Mouse (Mus musculus) heart, embryonic 15.5 days (tissue): ENCODE data around the gene Cgref1. TPM values are rescaled to one million over a fixed set of nuclear protein-coding genes. Genes with fewer than 3 reads are reported as not detected.

Source experiments
- ATAC-seq: fragments of 200-750 bp; cut with Nextera tagmentation; replicated peaks from 2 replicates; pipeline ENCODE4 v1.8.0; 2017; ENCODE audit warnings: low read depth, moderate TSS enrichment; ENCODE audit not compliant: insufficient number of reproducible peaks, insufficient read depth, low FRiP score
- H3K27ac ChIP-seq: fragments of 300-500 bp; sonication (generic); 2 replicates; pipeline ENCODE4 v1.5.1; 2015; ENCODE audit warnings: mild to moderate bottlenecking, inconsistent platforms
- H3K27me3 ChIP-seq: fragments of 300-500 bp; sonication (generic); 2 replicates; pipeline ENCODE4 v1.6.1; 2015; ENCODE audit warnings: inconsistent platforms
- H3K36me3 ChIP-seq: fragments of 300-500 bp; sonication (generic); 2 replicates; pipeline ENCODE4 v1.6.1; 2015; ENCODE audit warnings: mild to moderate bottlenecking, inconsistent platforms
- H3K4me1 ChIP-seq: fragments of 300-500 bp; sonication (generic); replicated peaks from 2 replicates; pipeline ENCODE4 v1.6.1; 2015; ENCODE audit warnings: inconsistent platforms
- H3K4me2 ChIP-seq: fragments of 300-500 bp; sonication (generic); 2 replicates; pipeline ENCODE4 v1.6.1; 2015; ENCODE audit warnings: inconsistent platforms, mild to moderate bottlenecking, moderate library complexity
- H3K4me3 ChIP-seq: fragments of 300-500 bp; sonication (generic); 2 replicates; pipeline ENCODE4 v1.5.1; 2015; ENCODE audit warnings: mild to moderate bottlenecking, inconsistent platforms
- H3K9ac ChIP-seq: fragments of 300-500 bp; sonication (generic); 2 replicates; pipeline ENCODE4 v1.6.1; 2015; ENCODE audit warnings: mild to moderate bottlenecking, inconsistent platforms
- H3K9me3 ChIP-seq: fragments of 300-500 bp; sonication (generic); replicated peaks from 2 replicates; pipeline ENCODE4 v1.6.1; 2016; ENCODE audit warnings: inconsistent platforms
- WGBS: fragments of 180-500 bp; shearing (Covaris S2); methylation state at CpG from one replicate; pipeline ENCODE4 v1.1.7; 2015; ENCODE audit warnings: mixed read lengths; 5-methylcytosine and 5-hydroxymethylcytosine counted together
- polyA plus RNA-seq: library from polyadenylated mRNA; unstranded; fragments of >200 nt; fragmentation: Nextera tagmentation; extraction: Ambion mirVana; gene quantifications from 2 replicates; pipeline ENCODE4 v1.2.1, GENCODE M21; 2015

The Cgref1 gene
- polyA plus RNA-seq, 1 experiment from 2014 or later, result 2.4 TPM

DNA sequence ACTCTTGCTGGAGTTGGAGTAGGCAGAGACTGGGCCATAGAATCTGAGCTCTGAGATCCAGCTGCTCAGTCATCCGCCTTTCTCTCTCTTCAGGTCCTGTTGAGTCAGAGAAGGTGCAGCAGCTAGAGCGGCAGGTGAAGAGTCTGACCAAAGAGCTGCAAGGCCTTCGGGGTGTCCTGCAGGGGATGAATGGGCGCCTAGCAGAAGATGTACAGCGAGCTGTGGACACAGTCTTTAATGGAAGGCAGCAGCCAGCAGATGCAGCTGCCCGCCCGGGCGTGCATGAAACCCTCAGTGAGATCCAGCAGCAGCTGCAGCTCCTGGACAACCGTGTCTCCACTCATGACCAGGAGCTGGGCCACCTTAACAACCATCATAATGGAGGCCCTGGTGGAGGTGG is 28.6 kb downstream of the Cgref1 start:
- peaks cover 63% of the 10 kb centered on the region for H3K4me1 ChIP-seq
- no peak overlapping the region for H3K9ac ChIP-seq
- H3K9me3 ChIP-seq, result no peaks in the 10 kb centered on the region
- H3K4me3 ChIP-seq, result no peak overlapping the region
- H3K27me3 ChIP-seq, result no peaks in the 10 kb centered on the region
- 93% methylated on average over 9 of the region's 9 CpGs for WGBS
- ATAC-seq, result no peak
- H3K36me3 ChIP-seq, result peaks cover 12% of the 10 kb centered on the region; the same call in 1 of the 2 replicates
- peak overlapping the region; percentile 94 for H3K27ac ChIP-seq
- H3K4me2 ChIP-seq, result no peak overlapping the region

GRCm38 (mm10) chr5:30915974-30916433 is 29.4 kb downstream of the Cgref1 start:
- 0% methylated on average over 7 of the region's 7 CpGs for WGBS
- peaks cover 66% of the 10 kb centered on the region for H3K4me1 ChIP-seq

DNA sequence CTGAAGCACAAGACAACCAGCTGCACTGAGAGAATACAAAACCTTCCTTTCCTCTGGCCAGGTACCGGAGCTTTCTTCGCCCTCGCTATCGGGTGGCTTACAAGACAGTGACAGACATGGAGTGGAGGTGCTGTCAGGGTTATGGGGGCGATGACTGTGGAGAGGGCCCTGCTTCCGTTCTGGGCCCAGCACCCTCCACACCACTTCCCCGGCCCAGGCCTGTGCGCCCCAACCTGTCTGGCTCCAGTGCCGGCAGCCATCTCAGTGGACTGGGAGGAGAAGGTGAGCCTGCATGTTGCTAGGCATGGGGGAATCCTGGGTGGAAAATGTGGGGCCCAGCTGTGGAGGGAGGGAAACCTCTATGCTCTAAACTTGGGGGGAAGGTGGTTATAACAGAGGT is 29.9 kb downstream of the Cgref1 start:
- ATAC-seq, result no peak
- Histone ChIP-seq H3K27ac (peak overlapping the region; percentile 94), H3K27me3 (no peaks in the 10 kb centered on the region), H3K9ac (peak overlapping the region; percentile 64), H3K9me3 (no peaks in the 10 kb centered on the region), H3K4me2 (peak overlapping the region; percentile 74), H3K4me1 (peaks cover 65% of the 10 kb centered on the region), H3K4me3 (peak overlapping the region; percentile 55), H3K36me3 (peaks cover 12% of the 10 kb centered on the region; the same call in 1 of the 2 replicates)
- 48% methylated on average over 9 of the region's 9 CpGs for WGBS

More at GRCm38 (mm10) chr5:30915974-30916433, 29.4 kb downstream of the Cgref1 start:
- Histone ChIP-seq H3K36me3 (peaks cover 12% of the 10 kb centered on the region; the same call in 1 of the 2 replicates), H3K27ac (peak overlapping the region; percentile 94), H3K27me3 (no peaks in the 10 kb centered on the region), H3K4me2 (peak overlapping the region; percentile 74), H3K9me3 (no peaks in the 10 kb centered on the region), H3K4me3 (peak overlapping the region; percentile 55), H3K9ac (peak overlapping the region; percentile 64; the same call in 1 of the 2 replicates)
- ATAC-seq, result peak; percentile 76

- Histone ChIP-seq H3K4me1 (peaks cover 61% of the 10 kb centered on the region), H3K9ac (peak overlapping the region; percentile 64), H3K4me3 (peak overlapping the region; percentile 55), H3K9me3 (no peaks in the 10 kb centered on the region), H3K4me2 (peak overlapping the region; percentile 74), H3K27ac (peak overlapping the region; percentile 94), H3K27me3 (no peaks in the 10 kb centered on the region), H3K36me3 (peaks cover 12% of the 10 kb centered on the region; the same call in 1 of the 2 replicates)
- 53% methylated on average over 6 of the region's 6 CpGs for WGBS
- ATAC-seq, result no peak
These were observed 30.5 kb downstream of the Cgref1 start for GRCm38 (mm10) chr5:30914849-30915248.

GRCm38 (mm10) chr5:30914101-30914635 is 31.2 kb downstream of the Cgref1 start:
- ATAC-seq, result no peak
- H3K27me3 ChIP-seq, result no peaks in the 10 kb centered on the region
- peak overlapping the region; percentile 55 for H3K4me3 ChIP-seq
- H3K9ac ChIP-seq, result peak overlapping the region; percentile 64
- H3K36me3 ChIP-seq, result peaks cover 10% of the 10 kb centered on the region; the same call in 1 of the 2 replicates
- peak overlapping the region; percentile 94 for H3K27ac ChIP-seq
- H3K4me1 ChIP-seq, result peaks cover 64% of the 10 kb centered on the region
- H3K4me2 ChIP-seq, result peak overlapping the region; percentile 74
- no peaks in the 10 kb centered on the region for H3K9me3 ChIP-seq
- 44% methylated on average over 7 of the region's 7 CpGs for WGBS

- WGBS, result 23% methylated on average over 11 of the region's 13 CpGs
- Histone ChIP-seq H3K4me2 (peak within 1 kb of the TSS; percentile 74), H3K9ac (peak within 1 kb of the TSS; percentile 64), H3K36me3 (peaks cover 8% of the 10 kb centered on the region; the same call in 1 of the 2 replicates), H3K4me3 (peak within 1 kb of the TSS; percentile 55), H3K27me3 (no peaks in the 10 kb centered on the region), H3K9me3 (no peaks in the 10 kb centered on the region), H3K4me1 (peaks cover 73% of the 10 kb centered on the region), H3K27ac (peak within 1 kb of the TSS; percentile 94)
- peak; percentile 65 for ATAC-seq
These were observed 32.1 kb downstream of the Cgref1 start, which contains the start of gene Emilin1 for GRCm38 (mm10) chr5:30913060-30913841. Emilin1 (plus strand) TSS chr5:30913402.

- H3K4me1 ChIP-seq, result peaks cover 70% of the 10 kb centered on the region
- H3K9me3 ChIP-seq, result no peaks in the 10 kb centered on the region
- H3K4me3 ChIP-seq, result no peak overlapping the region
- H3K36me3 ChIP-seq, result peaks cover 2% of the 10 kb centered on the region; the same call in 1 of the 2 replicates
- WGBS, result 41% methylated on average over 5 of the region's 5 CpGs
- H3K27me3 ChIP-seq, result no peaks in the 10 kb centered on the region
- peak overlapping the region; percentile 94 for H3K27ac ChIP-seq
- ATAC-seq, result no peak
- H3K9ac ChIP-seq, result 0 out of 2 replicates have a peak overlapping the region, but pooled peaks have one; percentile 16
- no peak overlapping the region for H3K4me2 ChIP-seq
These were observed 33.2 kb downstream of the Cgref1 start for GRCm38 (mm10) chr5:30912156-30912555.

GRCm38 (mm10) chr5:30910481-30910880 is 34.9 kb downstream of the Cgref1 start:
- Histone ChIP-seq H3K4me2 (no peak overlapping the region), H3K4me1 (peaks cover 71% of the 10 kb centered on the region), H3K36me3 (peaks cover 7% of the 10 kb centered on the region; the same call in 1 of the 2 replicates), H3K27me3 (no peaks in the 10 kb centered on the region), H3K27ac (peak overlapping the region; percentile 50; the same call in 1 of the 2 replicates), H3K9ac (no peak overlapping the region), H3K9me3 (no peaks in the 10 kb centered on the region), H3K4me3 (no peak overlapping the region)
- ATAC-seq, result no peak

GRCm38 (mm10) chr5:30909863-30910262 is 35.5 kb downstream of the Cgref1 start:
- 86% methylated on average over 7 of the region's 7 CpGs for WGBS
- H3K4me1 ChIP-seq, result peaks cover 72% of the 10 kb centered on the region

DNA sequence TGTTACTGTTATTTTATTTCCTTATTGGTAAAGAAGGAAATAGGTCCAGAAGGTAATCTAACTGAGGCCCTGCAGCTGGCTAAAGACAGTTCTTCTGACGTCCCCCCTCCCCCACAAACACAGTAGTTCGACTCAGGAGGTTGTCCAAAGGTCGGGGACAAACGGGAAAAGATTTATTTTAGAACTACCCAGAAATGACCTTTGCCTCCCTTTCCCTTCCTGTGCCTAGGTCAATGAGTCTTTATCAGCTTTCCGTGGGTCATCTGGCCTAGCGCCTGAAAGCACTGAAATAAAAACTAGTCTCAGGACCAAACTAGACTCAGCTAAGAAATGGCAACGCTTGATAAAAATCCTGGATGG is 36.1 kb downstream of the Cgref1 start:
- Histone ChIP-seq H3K9ac (no peak overlapping the region), H3K4me1 (peaks cover 72% of the 10 kb centered on the region), H3K36me3 (peaks cover 19% of the 10 kb centered on the region), H3K27me3 (no peaks in the 10 kb centered on the region), H3K9me3 (no peaks in the 10 kb centered on the region), H3K27ac (peak overlapping the region; percentile 95), H3K4me3 (no peak overlapping the region), H3K4me2 (0 out of 2 replicates have a peak overlapping the region, but pooled peaks have one; percentile 88)
- 22% methylated on average over 7 of the region's 7 CpGs for WGBS
- no peak for ATAC-seq

More at GRCm38 (mm10) chr5:30909863-30910262, 35.5 kb downstream of the Cgref1 start:
- H3K9ac ChIP-seq, result no peak overlapping the region
- H3K36me3 ChIP-seq, result peaks cover 13% of the 10 kb centered on the region
- H3K4me2 ChIP-seq, result no peak overlapping the region
- H3K27ac ChIP-seq, result peak overlapping the region; percentile 95
- no peak overlapping the region for H3K4me3 ChIP-seq
- H3K9me3 ChIP-seq, result no peaks in the 10 kb centered on the region
- H3K27me3 ChIP-seq, result no peaks in the 10 kb centered on the region
- ATAC-seq, result no peak
